Mouse (Mus musculus): ENCODE results near the gene Olfr669.
"Not testable (repeated sequence)": the region's sequence is repeated elsewhere in the genome, so short reads cannot be mapped to it uniquely, and the experiment has no call there.

- not testable (repeated sequence) for TF ChIP-seq CTCF (IDR thresholded peaks at IDR 0.05; ENCODE audit: low read depth, low read length); POLR2A (IDR thresholded peaks at IDR 0.05; ENCODE audit: borderline replicate concordance, low read depth, low read length)
Observed at GRCm38 (mm10) chr7:104972507-104972906, 38.5 kb downstream of the Olfr669 start.

All from bone marrow macrophage, adult 2 months (primary cell).